Mouse (Mus musculus): ENCODE results near the gene Hnrnpa1. TPM values are rescaled to one million over a fixed set of nuclear protein-coding genes. Genes with fewer than 3 reads are reported as not detected.
"Not testable (repeated sequence)": the region's sequence is repeated elsewhere in the genome, so short reads cannot be mapped to it uniquely, and the experiment has no call there.

Hnrnpa1 gene
- polyA plus RNA-seq, 1 experiment from 2014 or later: 503 TPM

DNA sequence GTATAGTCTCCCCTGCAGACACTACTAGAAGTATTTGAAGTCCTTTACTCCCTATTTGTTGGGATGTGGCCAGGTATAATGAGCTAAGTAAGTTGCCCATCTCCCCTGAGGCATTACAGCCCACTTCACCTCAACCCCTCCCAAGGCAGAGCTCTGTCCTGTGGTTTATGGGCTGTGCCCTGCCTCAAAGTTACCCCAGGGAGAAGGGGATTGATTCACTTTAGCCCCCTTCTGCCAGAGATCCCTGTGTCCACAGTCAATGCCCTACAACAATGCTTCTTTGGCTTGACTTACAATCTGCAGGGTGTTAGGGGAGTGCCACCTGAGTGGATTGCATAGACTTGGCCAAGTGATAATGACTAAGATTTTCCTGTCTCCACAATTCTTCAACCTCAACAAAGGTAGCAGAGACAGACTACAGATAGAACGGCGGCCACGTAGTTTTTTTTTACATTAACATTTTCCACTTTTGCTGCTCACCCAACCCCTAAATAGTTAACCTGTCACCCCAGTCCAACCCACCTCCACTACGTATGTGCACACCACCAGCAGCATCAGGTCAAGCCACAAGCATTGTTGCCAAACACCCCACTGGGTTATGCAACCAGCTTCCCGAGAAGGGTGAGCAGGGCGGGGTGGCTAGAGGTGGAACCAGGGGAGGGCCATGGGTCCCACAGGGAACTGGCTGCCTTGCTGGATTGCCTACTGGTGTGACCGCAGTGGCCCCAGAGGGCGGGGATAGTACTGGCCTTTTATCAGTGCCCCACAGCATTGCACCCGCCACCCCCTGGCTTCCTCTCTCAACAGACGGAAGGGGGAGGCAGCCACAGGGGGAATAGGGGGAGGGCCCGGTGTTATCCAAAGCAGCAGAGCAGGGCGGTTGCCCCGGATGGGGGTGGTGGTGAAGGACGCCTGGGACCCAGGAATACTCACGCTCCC lies 17.8 kb downstream of the Hnrnpa1 start, which contains the start of gene Nfe2:
Gene Nfe2, minus strand, starts transcription at position 614 of the 939 bp plus-strand sequence.
- Histone ChIP-seq H3K27me3 (replicated peaks; ENCODE audit: control insufficient read depth, insufficient read depth, low read length) (no peaks in the 10 kb centered on the region; the same call in 1 of the 2 replicates), H3K27ac (ENCODE audit: low read length) (peak within 1 kb of the TSS; percentile 59; the same call in 1 of the 2 replicates), H3K9ac (ENCODE audit: low read depth, low read length) (peak within 1 kb of the TSS; percentile 27; the same call in 1 of the 2 replicates), H3K4me2 (ENCODE audit: low read depth, low read length) (peak within 1 kb of the TSS; percentile 43), H3K9me3 (ENCODE audit: control insufficient read depth, low read length) (no peaks in the 10 kb centered on the region), H3K4me1 (ENCODE audit: control insufficient read depth, insufficient read depth, low read length) (peaks cover 16% of the 10 kb centered on the region), H3K36me3 (ENCODE audit: control insufficient read depth, insufficient read depth, low read length) (no peaks in the 10 kb centered on the region), H3K4me3 (ENCODE audit: low read length) (peak within 1 kb of the TSS; percentile 7; the same call in 1 of the 2 replicates)
- ATAC-seq: peak; percentile 98
- WGBS: 11% methylated on average over 15 of the region's 15 CpGs

DNA sequence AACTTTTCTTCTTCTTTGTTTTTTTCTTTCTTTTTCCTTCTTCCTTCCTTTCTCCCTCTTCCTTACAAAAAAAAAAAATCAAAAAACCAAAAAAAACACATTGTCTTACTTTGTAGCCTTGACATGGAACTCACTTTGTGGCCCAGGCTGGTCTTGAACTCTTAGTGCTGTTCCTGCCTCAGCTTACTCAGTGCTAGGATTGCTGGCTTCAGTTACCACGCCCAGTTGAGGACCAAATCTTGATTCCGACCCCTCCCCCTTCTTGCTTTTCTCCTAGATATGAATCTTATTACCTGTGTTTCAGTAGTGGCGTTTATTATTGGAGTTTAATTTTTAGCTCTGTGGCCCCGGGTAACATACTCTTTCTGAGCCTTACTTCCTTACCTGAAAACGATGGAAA lies 18.9 kb downstream of the Hnrnpa1 start:
- Histone ChIP-seq H3K4me3 (ENCODE audit: low read length) (no peak overlapping the region), H3K9ac (ENCODE audit: low read depth, low read length) (no peak overlapping the region), H3K4me1 (ENCODE audit: control insufficient read depth, insufficient read depth, low read length) (peaks cover 16% of the 10 kb centered on the region), H3K9me3 (ENCODE audit: control insufficient read depth, low read length) (no peaks in the 10 kb centered on the region), H3K27me3 (replicated peaks; ENCODE audit: control insufficient read depth, insufficient read depth, low read length) (no peaks in the 10 kb centered on the region; the same call in 1 of the 2 replicates), H3K27ac (ENCODE audit: low read length) (no peak overlapping the region), H3K36me3 (ENCODE audit: control insufficient read depth, insufficient read depth, low read length) (no peaks in the 10 kb centered on the region), H3K4me2 (ENCODE audit: low read depth, low read length) (no peak overlapping the region)
- WGBS: 82% methylated on average over 5 of the region's 5 CpGs
- no peak for ATAC-seq

DNA sequence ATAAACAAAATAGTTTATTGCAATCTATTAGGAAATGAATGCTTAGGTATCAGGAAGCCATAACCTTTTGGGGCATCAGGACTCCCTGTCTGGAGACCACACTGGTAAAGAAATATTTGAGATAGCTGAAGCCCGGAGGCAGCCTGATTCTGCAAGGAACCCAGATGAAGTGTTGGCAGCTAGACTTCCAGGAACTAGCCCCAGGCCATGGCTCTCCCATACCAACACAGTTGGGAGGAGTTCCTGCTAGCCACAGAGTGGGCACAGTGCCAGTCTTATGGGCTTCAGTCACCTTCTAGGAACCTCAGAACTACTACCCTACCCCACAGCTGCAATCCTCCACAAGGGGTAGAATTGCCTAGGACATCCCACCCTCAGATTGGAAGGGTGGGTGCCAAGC lies 19.8 kb downstream of the Hnrnpa1 start:
- no peak overlapping the region for H3K27ac ChIP-seq (ENCODE audit: low read length)
- no peaks in the 10 kb centered on the region for H3K9me3 ChIP-seq (ENCODE audit: control insufficient read depth, low read length)
- H3K9ac ChIP-seq (ENCODE audit: low read depth, low read length): no peak overlapping the region
- H3K4me3 ChIP-seq (ENCODE audit: low read length): no peak overlapping the region
- no peaks in the 10 kb centered on the region for H3K36me3 ChIP-seq (ENCODE audit: control insufficient read depth, insufficient read depth, low read length)
- H3K4me1 ChIP-seq (ENCODE audit: control insufficient read depth, insufficient read depth, low read length): peaks cover 12% of the 10 kb centered on the region
- no peak for ATAC-seq
- no peak overlapping the region for H3K4me2 ChIP-seq (ENCODE audit: low read depth, low read length)
- H3K27me3 ChIP-seq (replicated peaks; ENCODE audit: control insufficient read depth, insufficient read depth, low read length): no peaks in the 10 kb centered on the region; the same call in 1 of the 2 replicates
- 69% methylated on average over 1 of the region's 1 CpGs for WGBS

DNA sequence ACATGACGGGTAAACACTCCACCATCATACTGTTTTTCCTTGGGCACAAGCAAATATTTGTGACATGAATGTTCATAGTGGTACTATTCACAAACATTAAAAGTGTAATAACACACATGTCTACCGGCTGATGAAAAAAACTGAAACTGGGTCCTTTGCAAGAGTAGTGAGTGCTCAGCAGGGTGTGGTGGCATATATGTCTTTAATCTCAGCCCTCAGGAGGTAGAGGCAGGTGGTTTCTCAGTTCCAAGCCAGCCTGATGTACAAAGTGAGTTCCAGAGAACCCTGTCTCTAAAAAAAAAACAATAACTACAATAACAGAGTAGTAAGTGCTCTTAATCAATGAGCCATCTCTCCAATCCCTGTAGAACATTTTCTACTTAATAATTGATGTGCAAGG lies 24.6 kb downstream of the Hnrnpa1 start:
- ATAC-seq: no peak
- no peak overlapping the region for H3K9ac ChIP-seq (ENCODE audit: low read depth, low read length)
- no peak overlapping the region for H3K4me2 ChIP-seq (ENCODE audit: low read depth, low read length)
- H3K9me3 ChIP-seq (ENCODE audit: control insufficient read depth, low read length): no peaks in the 10 kb centered on the region
- no peaks in the 10 kb centered on the region for H3K27me3 ChIP-seq (replicated peaks; ENCODE audit: control insufficient read depth, insufficient read depth, low read length)
- no peaks in the 10 kb centered on the region for H3K4me1 ChIP-seq (ENCODE audit: control insufficient read depth, insufficient read depth, low read length)
- H3K36me3 ChIP-seq (ENCODE audit: control insufficient read depth, insufficient read depth, low read length): no peaks in the 10 kb centered on the region
- WGBS: 90% methylated on average over 2 of the region's 2 CpGs
- no peak overlapping the region for H3K27ac ChIP-seq (ENCODE audit: low read length)
- no peak overlapping the region for H3K4me3 ChIP-seq (ENCODE audit: low read length)

GRCm38 (mm10) chr15:103268903-103269302 lies 28.7 kb downstream of the Hnrnpa1 start:
- Histone ChIP-seq H3K4me1 (ENCODE audit: control insufficient read depth, insufficient read depth, low read length) (peaks cover 2% of the 10 kb centered on the region; the same call in 1 of the 2 replicates), H3K9ac (ENCODE audit: low read depth, low read length) (no peak overlapping the region), H3K9me3 (ENCODE audit: control insufficient read depth, low read length) (no peaks in the 10 kb centered on the region), H3K4me2 (ENCODE audit: low read depth, low read length) (no peak overlapping the region), H3K36me3 (ENCODE audit: control insufficient read depth, insufficient read depth, low read length) (no peaks in the 10 kb centered on the region), H3K27me3 (replicated peaks; ENCODE audit: control insufficient read depth, insufficient read depth, low read length) (no peaks in the 10 kb centered on the region), H3K27ac (ENCODE audit: low read length) (no peak overlapping the region), H3K4me3 (ENCODE audit: low read length) (no peak overlapping the region)
- WGBS: 74% methylated on average over 4 of the region's 4 CpGs
- ATAC-seq: no peak

- H3K27me3 ChIP-seq (replicated peaks; ENCODE audit: control insufficient read depth, insufficient read depth, low read length): no peaks in the 10 kb centered on the region
- H3K9ac ChIP-seq (ENCODE audit: low read depth, low read length): peak within 1 kb of the TSS; percentile 88
- ATAC-seq: peak; percentile 100
- H3K4me1 ChIP-seq (ENCODE audit: control insufficient read depth, insufficient read depth, low read length): peaks cover 16% of the 10 kb centered on the region
- no peaks in the 10 kb centered on the region for H3K36me3 ChIP-seq (ENCODE audit: control insufficient read depth, insufficient read depth, low read length)
- WGBS: under 1% methylated on average over 38 of the region's 38 CpGs
- H3K4me3 ChIP-seq (ENCODE audit: low read length): peak within 1 kb of the TSS; percentile 82
- peak within 1 kb of the TSS; percentile 78 for H3K4me2 ChIP-seq (ENCODE audit: low read depth, low read length)
- H3K27ac ChIP-seq (ENCODE audit: low read length): peak within 1 kb of the TSS; percentile 65; the same call in 1 of the 2 replicates
- H3K9me3 ChIP-seq (ENCODE audit: control insufficient read depth, low read length): no peaks in the 10 kb centered on the region
Measured at GRCm38 (mm10) chr15:103272419-103273279, 32.4 kb downstream of the Hnrnpa1 start, which contains the start of gene Copz1. TSS of gene Copz1 (plus strand) at chr15:103272714.

DNA sequence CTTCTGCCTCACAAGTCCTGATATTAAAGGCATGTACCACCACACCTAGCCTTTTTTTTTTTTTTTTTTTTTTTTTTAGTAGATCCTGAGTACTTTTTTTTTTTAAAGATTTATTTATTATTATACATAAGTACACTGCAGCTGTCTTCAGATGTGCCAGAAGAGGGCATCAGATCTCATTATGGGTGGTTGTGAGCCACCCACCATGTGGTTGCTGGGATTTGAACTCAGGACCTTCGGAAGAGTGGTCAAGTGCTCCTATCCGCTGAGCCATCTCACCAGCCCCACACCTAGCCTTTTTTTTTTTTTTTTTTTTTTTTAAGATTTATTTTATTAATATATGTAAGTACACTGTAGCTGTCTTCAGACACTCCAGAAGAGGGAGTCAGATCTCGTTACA lies 35.7 kb downstream of the Hnrnpa1 start:
- peaks cover 29% of the 10 kb centered on the region for H3K4me1 ChIP-seq (ENCODE audit: control insufficient read depth, insufficient read depth, low read length)
- H3K27ac ChIP-seq (ENCODE audit: low read length); H3K9ac ChIP-seq (ENCODE audit: low read depth, low read length); H3K4me3 ChIP-seq (ENCODE audit: low read length); ATAC-seq; H3K36me3 ChIP-seq (ENCODE audit: control insufficient read depth, insufficient read depth, low read length); H3K9me3 ChIP-seq (ENCODE audit: control insufficient read depth, low read length); H3K27me3 ChIP-seq (replicated peaks; ENCODE audit: control insufficient read depth, insufficient read depth, low read length); H3K4me2 ChIP-seq (ENCODE audit: low read depth, low read length): not testable (repeated sequence)
- WGBS: 79% methylated on average over 3 of the region's 3 CpGs

DNA sequence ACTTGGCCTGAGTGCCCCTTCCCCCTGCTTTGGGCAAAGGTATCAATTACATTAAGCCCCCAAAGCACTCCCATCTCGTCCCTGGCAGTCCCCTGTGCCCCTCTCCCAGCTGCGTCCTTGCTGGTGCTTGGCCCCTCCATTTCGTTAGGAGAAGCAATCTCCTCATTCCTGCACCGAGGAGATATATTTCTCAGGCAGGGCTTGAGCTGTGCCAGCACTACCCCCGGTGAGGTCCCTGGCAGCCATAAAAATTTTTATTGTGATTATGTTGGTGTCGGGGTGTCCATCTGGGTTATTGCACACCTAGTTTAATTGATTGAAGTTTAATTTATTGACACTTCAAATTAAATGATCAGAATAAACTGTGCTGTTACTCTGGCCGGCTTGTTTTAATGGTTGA lies 37.7 kb downstream of the Hnrnpa1 start:
- no peak overlapping the region for H3K4me2 ChIP-seq (ENCODE audit: low read depth, low read length)
- no peaks in the 10 kb centered on the region for H3K27me3 ChIP-seq (replicated peaks; ENCODE audit: control insufficient read depth, insufficient read depth, low read length)
- H3K36me3 ChIP-seq (ENCODE audit: control insufficient read depth, insufficient read depth, low read length): no peaks in the 10 kb centered on the region
- 0 out of 2 replicates have a peak overlapping the region, but pooled peaks have one; percentile 11 for H3K9ac ChIP-seq (ENCODE audit: low read depth, low read length)
- H3K27ac ChIP-seq (ENCODE audit: low read length): peak overlapping the region; percentile 56; the same call in 1 of the 2 replicates
- no peak for ATAC-seq
- WGBS: 42% methylated on average over 7 of the region's 7 CpGs
- no peaks in the 10 kb centered on the region for H3K9me3 ChIP-seq (ENCODE audit: control insufficient read depth, low read length)
- peaks cover 29% of the 10 kb centered on the region for H3K4me1 ChIP-seq (ENCODE audit: control insufficient read depth, insufficient read depth, low read length)
- no peak overlapping the region for H3K4me3 ChIP-seq (ENCODE audit: low read length)

DNA sequence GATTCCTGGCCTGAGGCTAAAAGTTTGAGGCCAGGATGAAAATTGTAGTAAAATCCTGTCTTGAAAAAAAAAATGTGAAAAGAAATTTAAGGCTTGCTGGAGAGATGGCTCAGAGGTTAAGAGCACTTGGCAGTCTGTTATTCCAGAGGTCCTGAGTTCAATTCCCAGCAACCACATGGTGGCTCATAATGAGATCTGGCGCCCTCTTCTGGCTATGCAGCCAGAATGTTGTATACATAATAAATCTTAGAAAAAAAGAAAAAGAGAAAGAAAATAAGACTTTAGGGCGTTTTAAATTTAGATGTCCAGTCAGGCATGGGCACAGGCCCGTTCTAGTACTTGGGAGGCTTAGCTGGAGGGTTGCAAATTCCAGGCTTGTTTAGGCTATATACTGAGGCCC lies 39.5 kb downstream of the Hnrnpa1 start:
- Histone ChIP-seq H3K4me2 (ENCODE audit: low read depth, low read length) (no peak overlapping the region), H3K4me3 (ENCODE audit: low read length) (no peak overlapping the region), H3K27ac (ENCODE audit: low read length) (no peak overlapping the region), H3K9me3 (ENCODE audit: control insufficient read depth, low read length) (no peaks in the 10 kb centered on the region), H3K27me3 (replicated peaks; ENCODE audit: control insufficient read depth, insufficient read depth, low read length) (no peaks in the 10 kb centered on the region), H3K9ac (ENCODE audit: low read depth, low read length) (no peak overlapping the region), H3K4me1 (ENCODE audit: control insufficient read depth, insufficient read depth, low read length) (peaks cover 22% of the 10 kb centered on the region), H3K36me3 (ENCODE audit: control insufficient read depth, insufficient read depth, low read length) (no peaks in the 10 kb centered on the region)
- no peak for ATAC-seq
- WGBS: 63% methylated on average over 3 of the region's 3 CpGs
